Mouse (Mus musculus) neural tube, embryonic 13.5 days (tissue): ENCODE results near the gene Rab11fip3. TPM values are rescaled to one million over a fixed set of nuclear protein-coding genes. Genes with fewer than 3 reads are reported as not detected.
"Not testable (repeated sequence)": the region's sequence is repeated elsewhere in the genome, so short reads cannot be mapped to it uniquely, and the experiment has no call there.

Experiments
- ATAC-seq: fragments of 200-750 bp; cut with Nextera tagmentation; 2 replicates; pipeline ENCODE4 v1.8.0; 2017; ENCODE audit warnings: low read depth, mild to moderate bottlenecking, moderate TSS enrichment, moderate library complexity
- H3K27ac ChIP-seq: fragments of 300-500 bp; sonication (generic); replicated peaks from 2 replicates; pipeline ENCODE4 v1.5.1; 2015; ENCODE audit warnings: moderate library complexity, mild to moderate bottlenecking, inconsistent platforms
- H3K27me3 ChIP-seq: fragments of 300-500 bp; sonication (generic); 2 replicates; pipeline ENCODE4 v1.6.1; 2015; ENCODE audit warnings: mild to moderate bottlenecking, inconsistent platforms
- H3K36me3 ChIP-seq: fragments of 300-500 bp; sonication (generic); 2 replicates; pipeline ENCODE4 v1.6.1; 2015; ENCODE audit warnings: mild to moderate bottlenecking, inconsistent platforms
- H3K4me1 ChIP-seq: fragments of 300-500 bp; sonication (generic); replicated peaks from 2 replicates; pipeline ENCODE4 v1.6.1; 2015; ENCODE audit warnings: inconsistent platforms
- H3K4me2 ChIP-seq: fragments of 300-500 bp; sonication (generic); 2 replicates; pipeline ENCODE4 v1.6.1; 2015; ENCODE audit warnings: inconsistent platforms, mild to moderate bottlenecking, moderate library complexity
- H3K4me3 ChIP-seq: fragments of 300-500 bp; sonication (generic); 2 replicates; pipeline ENCODE4 v1.5.1; 2015; ENCODE audit warnings: mild to moderate bottlenecking, inconsistent platforms
- H3K9ac ChIP-seq: fragments of 300-500 bp; sonication (generic); 2 replicates; pipeline ENCODE4 v1.6.1; 2015; ENCODE audit warnings: moderate library complexity, mild to moderate bottlenecking, inconsistent platforms
- H3K9me3 ChIP-seq: fragments of 300-500 bp; sonication (generic); 2 replicates; pipeline ENCODE4 v1.6.1; 2016; ENCODE audit warnings: inconsistent platforms
- WGBS: fragments of 180-500 bp; shearing (Covaris S2); methylation state at CpG from one replicate; pipeline ENCODE4 v1.1.7; 2015; 5-methylcytosine and 5-hydroxymethylcytosine counted together
- polyA plus RNA-seq: library from polyadenylated mRNA; unstranded; fragments of >200 nt; fragmentation: Nextera tagmentation; extraction: Ambion mirVana; gene quantifications from 2 replicates; pipeline ENCODE4 v1.2.1, GENCODE M21; 2015

Gene Rab11fip3
- polyA plus RNA-seq = 25.9 and 28.3 TPM in 2 replicates

DNA sequence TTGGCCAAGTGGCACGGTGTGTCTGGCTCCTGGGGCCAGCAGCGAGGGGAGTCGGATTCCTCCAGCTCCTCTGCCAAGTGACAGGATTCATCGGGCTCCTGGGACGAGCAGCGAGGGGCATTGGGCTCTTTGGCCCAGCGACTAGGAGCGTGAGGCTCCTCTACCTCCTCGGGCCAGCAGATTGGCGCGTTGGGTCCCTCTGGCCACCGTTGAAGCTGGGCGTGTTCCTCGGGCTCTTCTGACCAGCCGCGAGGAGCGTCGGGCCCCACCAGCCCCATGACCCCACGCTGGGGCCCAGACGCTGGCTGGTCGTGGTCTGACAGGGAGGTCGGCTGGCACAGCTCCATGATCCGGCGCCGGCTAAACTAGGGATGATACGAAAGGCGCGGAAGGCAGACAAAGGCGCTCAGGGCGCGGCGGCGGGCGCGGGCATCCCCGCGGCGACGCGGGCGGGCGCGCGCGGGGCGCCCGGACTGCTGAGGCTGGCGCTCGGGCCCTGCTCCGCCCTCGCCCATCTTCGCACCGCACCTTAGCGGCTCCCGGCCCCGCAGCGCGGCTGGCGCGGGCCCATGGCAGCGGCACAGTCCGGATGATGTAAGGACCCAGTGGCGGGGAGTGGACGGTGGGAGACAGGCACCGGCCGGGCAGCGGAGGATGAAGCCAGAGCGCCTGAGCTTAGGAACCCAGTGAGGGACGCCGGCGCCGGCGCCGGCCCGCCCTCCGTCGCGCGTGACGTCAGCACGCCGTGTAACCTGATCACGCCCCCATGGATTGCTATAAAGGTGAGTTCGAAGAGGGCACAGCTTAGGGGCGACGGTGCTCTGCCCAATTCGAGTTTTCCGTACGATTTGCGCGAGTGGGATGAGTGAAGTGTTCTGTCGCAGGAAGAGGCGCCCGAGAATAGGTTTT lies at the start of gene Rab11fip3:
Gene Rab11fip3 (minus strand): TSS at position 725 of the 909 bp plus-strand sequence.
- under 1% methylated on average over 94 of the region's 94 CpGs for WGBS
- Histone ChIP-seq H3K4me3 (peak within 1 kb of the TSS; percentile 95), H3K36me3 (peaks cover 13% of the 10 kb centered on the region), H3K27ac (peak within 1 kb of the TSS; percentile 95), H3K4me2 (peak within 1 kb of the TSS; percentile 100), H3K27me3 (peaks cover 14% of the 10 kb centered on the region), H3K4me1 (peaks cover 54% of the 10 kb centered on the region), H3K9me3 (no peaks in the 10 kb centered on the region), H3K9ac (peak within 1 kb of the TSS; percentile 97)
- ATAC-seq = peak; percentile 91

GRCm38 (mm10) chr17:26116503-26117258 lies 47.3 kb upstream of the Rab11fip3 start:
- Histone ChIP-seq H3K9ac (no peak overlapping the region), H3K4me1 (peaks cover 13% of the 10 kb centered on the region), H3K27me3 (peaks cover 77% of the 10 kb centered on the region), H3K9me3 (no peaks in the 10 kb centered on the region), H3K36me3 (no peaks in the 10 kb centered on the region), H3K4me3 (no peak overlapping the region), H3K27ac (no peak overlapping the region), H3K4me2 (no peak overlapping the region)
- WGBS = 90% methylated on average over 17 of the region's 17 CpGs
- ATAC-seq = no peak

DNA sequence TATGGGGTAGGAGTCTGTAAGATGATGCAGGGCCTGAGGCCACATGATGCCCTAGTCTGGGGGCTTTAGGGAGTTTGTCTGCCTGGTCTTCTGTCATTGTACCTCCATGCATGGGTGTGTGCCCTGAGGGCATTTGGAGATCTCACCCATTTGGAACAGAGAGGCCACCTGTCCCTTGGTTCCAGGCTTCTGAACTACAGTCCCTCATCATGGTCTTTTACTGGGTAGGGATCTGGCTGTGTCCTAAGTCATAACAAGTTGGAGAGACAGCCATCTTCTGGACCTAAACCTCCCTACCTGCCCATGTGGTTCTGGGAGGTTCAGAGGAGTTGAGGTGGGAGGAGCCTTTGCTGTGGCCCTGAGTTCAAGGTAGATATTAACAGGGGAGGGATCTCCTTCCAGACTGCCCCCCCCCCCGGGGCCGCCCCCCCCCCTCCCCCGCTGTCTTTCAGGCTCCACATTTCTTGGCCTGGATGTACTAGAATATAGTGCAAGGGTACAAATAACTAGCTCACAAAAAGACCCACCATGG lies 46.7 kb upstream of the Rab11fip3 start:
- no peaks in the 10 kb centered on the region for H3K9me3 ChIP-seq
- no peak overlapping the region for H3K27ac ChIP-seq
- H3K4me2 ChIP-seq = no peak overlapping the region
- peaks cover 83% of the 10 kb centered on the region for H3K27me3 ChIP-seq
- ATAC-seq = no peak
- WGBS = 55% methylated on average over 2 of the region's 3 CpGs
- H3K9ac ChIP-seq = no peak overlapping the region
- H3K36me3 ChIP-seq = no peaks in the 10 kb centered on the region
- H3K4me1 ChIP-seq = peaks cover 16% of the 10 kb centered on the region
- no peak overlapping the region for H3K4me3 ChIP-seq

- Histone ChIP-seq H3K9me3 (no peaks in the 10 kb centered on the region), H3K4me2 (no peak overlapping the region), H3K27ac (no peak overlapping the region), H3K9ac (no peak overlapping the region), H3K4me3 (no peak overlapping the region), H3K27me3 (peaks cover 90% of the 10 kb centered on the region), H3K36me3 (no peaks in the 10 kb centered on the region), H3K4me1 (peaks cover 21% of the 10 kb centered on the region)
- no peak for ATAC-seq
- 80% methylated on average over 7 of the region's 7 CpGs for WGBS
These were observed 46.0 kb upstream of the Rab11fip3 start for GRCm38 (mm10) chr17:26115205-26115898.

- H3K27me3 ChIP-seq = peaks cover 90% of the 10 kb centered on the region
- H3K4me1 ChIP-seq = peaks cover 21% of the 10 kb centered on the region
- H3K9me3 ChIP-seq, ATAC-seq, H3K36me3 ChIP-seq, H3K4me2 ChIP-seq, H3K9ac ChIP-seq, H3K4me3 ChIP-seq, H3K27ac ChIP-seq: not testable (repeated sequence)
- 73% methylated on average over 7 of the region's 7 CpGs for WGBS
These were observed 45.1 kb upstream of the Rab11fip3 start for GRCm38 (mm10) chr17:26114461-26114860.

DNA sequence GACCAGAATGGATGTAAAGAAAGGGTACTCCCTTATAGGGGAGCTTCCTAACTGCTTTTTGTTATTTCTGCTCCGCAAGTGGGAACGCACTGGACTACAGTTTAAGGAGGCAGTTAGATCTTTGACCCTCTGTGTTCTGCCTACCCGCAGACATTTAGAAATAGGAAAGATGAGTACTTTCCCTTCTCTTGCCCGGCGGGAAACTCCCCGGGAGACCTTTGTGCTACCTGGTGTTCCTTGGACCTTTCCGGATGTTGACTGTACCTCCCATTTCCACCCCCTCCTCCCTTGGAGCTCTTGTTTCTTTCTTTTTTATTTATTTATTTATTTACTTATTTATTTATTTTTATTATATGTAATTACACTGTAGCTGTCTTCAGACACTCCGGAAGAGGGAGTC lies 44.7 kb upstream of the Rab11fip3 start:
- H3K36me3 ChIP-seq = no peaks in the 10 kb centered on the region
- WGBS = 6% methylated on average over 8 of the region's 8 CpGs
- H3K4me1 ChIP-seq = peaks cover 21% of the 10 kb centered on the region
- H3K9ac ChIP-seq = peak overlapping the region; percentile 80
- no peak overlapping the region for H3K27ac ChIP-seq
- peak overlapping the region; percentile 89 for H3K4me2 ChIP-seq
- H3K4me3 ChIP-seq = peak overlapping the region; percentile 72
- no peaks in the 10 kb centered on the region for H3K9me3 ChIP-seq
- ATAC-seq = 0 out of 2 replicates have a peak, but pooled peaks have one; percentile 1
- H3K27me3 ChIP-seq = peaks cover 86% of the 10 kb centered on the region

DNA sequence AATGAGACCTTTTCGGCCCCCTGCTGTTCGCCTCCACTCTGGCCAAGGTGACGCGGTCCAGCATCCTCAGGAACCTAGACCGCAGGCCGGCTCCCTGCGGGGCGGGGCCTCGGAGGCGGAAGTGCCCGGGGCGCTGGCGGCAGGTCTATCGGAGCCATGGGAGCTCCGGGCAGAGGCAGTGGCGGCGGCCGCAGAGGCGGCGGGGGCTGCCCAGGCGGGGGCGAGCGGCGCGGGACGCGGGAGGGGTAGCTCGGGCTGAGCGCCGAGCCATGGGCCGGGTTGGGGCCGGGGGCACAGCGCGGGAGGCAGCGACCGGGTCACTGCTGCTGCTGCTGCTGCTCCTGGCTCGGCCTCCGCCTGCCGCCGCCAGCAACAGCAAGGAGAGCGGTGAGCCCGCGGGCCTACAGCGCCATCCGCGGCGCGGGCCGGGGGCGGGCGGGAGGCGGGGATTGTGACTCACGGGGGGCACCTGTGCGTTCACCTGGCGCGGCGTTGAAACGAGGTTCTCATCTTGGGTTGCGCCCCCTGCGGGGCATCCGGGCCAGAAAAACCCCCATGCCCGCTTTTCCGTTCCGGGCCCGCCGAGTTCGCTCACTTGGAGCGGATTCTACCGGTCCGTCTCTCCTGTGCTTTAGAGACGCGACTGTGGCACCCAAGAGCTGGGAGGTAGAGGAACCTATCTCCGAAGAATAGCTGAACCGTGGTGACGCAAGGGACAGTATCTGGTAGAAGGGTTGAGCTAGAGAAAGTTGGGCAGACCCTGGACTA lies 44.0 kb upstream of the Rab11fip3 start, which contains the start of gene Tmem8:
Gene Tmem8 (plus strand): TSS at position 119 of the 768 bp plus-strand sequence.
- Histone ChIP-seq H3K4me1 (peaks cover 21% of the 10 kb centered on the region), H3K9me3 (no peaks in the 10 kb centered on the region), H3K36me3 (no peaks in the 10 kb centered on the region), H3K4me3 (peak within 1 kb of the TSS; percentile 72), H3K27ac (0 out of 2 replicates have a peak within 1 kb of the TSS, but pooled peaks have one; percentile 20), H3K9ac (peak within 1 kb of the TSS; percentile 80), H3K27me3 (peaks cover 79% of the 10 kb centered on the region), H3K4me2 (peak within 1 kb of the TSS; percentile 89)
- peak; percentile 79 for ATAC-seq
- under 1% methylated on average over 75 of the region's 75 CpGs for WGBS

DNA sequence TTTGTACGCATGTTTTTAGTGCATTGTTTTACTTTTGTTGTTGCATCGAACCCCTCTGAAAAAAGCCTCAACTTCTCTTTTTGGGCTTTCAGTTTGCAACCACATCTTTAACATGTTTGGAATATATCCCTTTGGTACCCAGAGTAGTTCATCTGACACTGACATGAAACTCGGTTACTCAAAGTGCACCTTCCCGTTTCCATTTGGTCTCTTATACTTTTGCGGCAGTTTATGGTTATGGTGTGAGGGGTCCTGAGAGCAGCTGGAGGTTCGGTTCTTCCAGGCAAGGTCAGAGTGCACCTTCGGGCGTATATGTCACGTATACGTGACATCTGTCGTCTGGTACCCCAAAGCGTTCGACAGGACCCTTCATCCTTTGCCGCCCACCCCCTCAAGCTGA lies 43.4 kb upstream of the Rab11fip3 start:
- H3K9ac ChIP-seq = peak overlapping the region; percentile 80
- H3K4me2 ChIP-seq = peak overlapping the region; percentile 89
- H3K27me3 ChIP-seq = peaks cover 73% of the 10 kb centered on the region
- no peak overlapping the region for H3K27ac ChIP-seq
- peak overlapping the region; percentile 72 for H3K4me3 ChIP-seq
- no peaks in the 10 kb centered on the region for H3K36me3 ChIP-seq
- 16% methylated on average over 14 of the region's 14 CpGs for whole genome bisulfite sequencing
- ATAC-seq = no peak; the same call in 1 of the 2 replicates
- H3K9me3 ChIP-seq = no peaks in the 10 kb centered on the region
- peaks cover 21% of the 10 kb centered on the region for H3K4me1 ChIP-seq

DNA sequence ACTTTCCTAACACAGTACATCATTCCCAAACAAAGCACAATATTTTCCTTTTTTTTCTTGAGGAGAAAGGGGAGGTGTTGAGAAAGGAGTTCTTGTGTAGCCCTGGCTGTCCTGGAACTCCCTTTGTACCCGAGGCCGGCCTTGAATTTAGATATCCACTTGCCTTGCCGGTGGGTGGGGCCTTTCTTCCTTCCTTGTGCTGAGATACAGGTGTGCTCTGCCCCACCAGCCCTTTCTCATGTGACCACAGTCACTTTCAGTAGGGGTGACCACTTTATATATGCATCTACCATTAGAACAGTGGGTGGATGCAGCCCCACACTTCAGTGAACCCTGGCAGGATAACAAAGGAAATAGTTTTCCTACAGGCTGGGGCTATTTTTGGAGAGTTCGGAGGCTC lies 42.4 kb upstream of the Rab11fip3 start:
- Histone ChIP-seq H3K4me2 (no peak overlapping the region), H3K9me3 (no peaks in the 10 kb centered on the region), H3K36me3 (no peaks in the 10 kb centered on the region), H3K4me1 (peaks cover 21% of the 10 kb centered on the region), H3K9ac (no peak overlapping the region), H3K4me3 (no peak overlapping the region), H3K27me3 (peaks cover 64% of the 10 kb centered on the region), H3K27ac (no peak overlapping the region)
- ATAC-seq = no peak
- WGBS = 31% methylated on average over 4 of the region's 4 CpGs

DNA sequence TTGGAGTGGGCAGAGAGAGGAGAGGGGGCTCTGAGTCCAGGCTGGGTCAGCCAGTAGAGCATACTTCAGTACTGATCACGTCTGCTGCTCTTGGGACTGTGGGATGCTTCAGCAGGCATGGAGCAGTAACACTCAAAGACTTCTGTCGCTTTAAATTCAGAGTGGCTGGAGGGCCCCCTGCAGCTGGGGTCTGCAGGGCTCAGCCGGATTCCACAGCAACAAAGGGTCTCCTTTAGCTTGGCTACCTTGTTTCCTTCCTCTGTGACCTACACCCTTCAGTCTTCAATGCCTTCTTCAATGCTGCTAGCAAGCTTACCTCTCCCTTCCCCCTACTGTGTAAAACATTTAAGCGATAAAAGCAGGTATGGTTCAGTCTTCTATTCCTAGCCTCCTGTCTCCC lies 41.7 kb upstream of the Rab11fip3 start:
- 3% methylated on average over 4 of the region's 4 CpGs for WGBS
- H3K27me3 ChIP-seq = peaks cover 57% of the 10 kb centered on the region
- ATAC-seq = no peak

DNA sequence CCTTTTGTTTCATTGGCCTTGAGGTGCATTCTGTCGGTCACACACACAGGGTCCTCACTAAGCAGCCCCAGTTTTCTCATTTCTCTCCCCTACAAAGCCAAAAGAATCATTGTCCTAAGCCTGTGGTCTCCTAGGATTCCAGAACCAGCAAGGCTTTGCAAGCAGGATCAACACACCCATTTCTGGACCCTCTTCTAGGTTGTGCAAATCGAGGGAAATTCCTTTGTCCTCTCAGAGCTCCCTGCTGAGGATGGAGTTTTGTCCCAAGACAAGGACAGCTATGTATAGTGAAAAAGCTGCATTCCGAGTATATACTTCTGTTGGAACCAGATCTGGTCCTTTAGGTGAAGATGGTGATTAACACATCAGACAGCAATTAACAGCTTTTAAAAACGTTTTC lies 40.8 kb upstream of the Rab11fip3 start:
- no peak overlapping the region for H3K27ac ChIP-seq
- ATAC-seq = no peak
- H3K9me3 ChIP-seq = no peaks in the 10 kb centered on the region
- H3K4me3 ChIP-seq = no peak overlapping the region
- H3K9ac ChIP-seq = no peak overlapping the region
- no peaks in the 10 kb centered on the region for H3K36me3 ChIP-seq
- H3K4me1 ChIP-seq = peaks cover 21% of the 10 kb centered on the region
- H3K4me2 ChIP-seq = no peak overlapping the region
- WGBS = 24% methylated on average over 4 of the region's 4 CpGs
- peaks cover 48% of the 10 kb centered on the region for H3K27me3 ChIP-seq

More for the DNA sequence above, 41.7 kb upstream of the Rab11fip3 start:
- H3K9ac ChIP-seq = no peak overlapping the region
- peaks cover 21% of the 10 kb centered on the region for H3K4me1 ChIP-seq
- H3K9me3 ChIP-seq = no peaks in the 10 kb centered on the region
- H3K4me3 ChIP-seq = no peak overlapping the region
- H3K4me2 ChIP-seq = no peak overlapping the region
- no peak overlapping the region for H3K27ac ChIP-seq
- H3K36me3 ChIP-seq = no peaks in the 10 kb centered on the region
